Mouse (Mus musculus): Measurements from ENCODE around the gene Rs1.

DNA sequence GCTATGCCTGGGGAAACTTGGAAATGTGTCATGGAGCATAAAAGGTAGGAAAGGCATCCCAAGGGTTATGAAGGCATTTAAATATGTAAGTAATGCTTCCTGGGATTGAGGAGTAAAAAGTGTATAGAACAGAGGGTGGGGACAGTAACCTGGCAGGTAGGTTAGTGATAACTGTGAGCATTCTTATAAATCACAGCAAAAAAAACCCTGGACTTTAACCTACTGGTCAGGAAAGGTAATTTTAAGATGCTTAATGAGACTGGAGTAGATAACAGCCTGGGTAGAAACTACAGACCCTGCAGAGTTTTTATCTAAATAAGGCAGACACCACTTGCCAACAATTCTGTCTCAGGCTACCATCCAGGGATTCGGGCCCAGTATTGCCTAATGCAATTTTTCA, 19.2 kb upstream of the Rs1 start:
- TF ChIP-seq CTCF (IDR thresholded peaks at IDR 0.05; ENCODE audit: borderline replicate concordance, control insufficient read depth, extremely low read depth, insufficient read depth, low read length, poor library complexity) (no peak), POLR2A (IDR thresholded peaks at IDR 0.05; ENCODE audit: control insufficient read depth, extremely low read depth, insufficient read depth, low read length, poor library complexity) (no peak)

Measured in thymus, adult 2 months (tissue).